Mouse (Mus musculus): ENCODE results near the gene Fam198a. TPM values are rescaled to one million over a fixed set of nuclear protein-coding genes. Genes with fewer than 3 reads are reported as not detected.

Gene Fam198a
- total and polyA plus RNA-seq, 2 experiments from 2014 or later, result 1.6 to 5.7 TPM

DNA sequence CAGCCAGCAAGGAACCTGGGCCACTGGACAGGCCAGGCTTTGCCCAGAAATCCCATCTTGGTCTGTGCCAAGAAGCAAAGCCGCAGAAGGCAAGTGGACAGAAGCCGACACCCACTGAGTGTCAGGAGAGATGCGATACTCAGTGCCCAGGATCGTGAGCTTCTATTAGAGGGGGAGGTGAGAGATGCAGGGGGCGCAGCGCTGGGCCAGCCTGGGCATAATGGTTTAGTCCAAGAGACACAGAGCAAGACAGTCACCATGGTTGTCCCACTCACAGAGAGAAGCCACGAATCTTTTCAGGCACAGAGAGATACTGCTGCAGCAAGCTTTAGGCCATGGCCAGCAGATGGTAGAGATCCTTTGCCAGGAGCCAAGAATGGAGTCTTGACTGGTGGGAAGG lies 14.2 kb downstream of the Fam198a start:
- no peak overlapping the region for H3K27ac ChIP-seq (ENCODE audit: low read depth, low read length)
- DNase-seq, result no peak
- no peak overlapping the region for H3K9ac ChIP-seq

DNA sequence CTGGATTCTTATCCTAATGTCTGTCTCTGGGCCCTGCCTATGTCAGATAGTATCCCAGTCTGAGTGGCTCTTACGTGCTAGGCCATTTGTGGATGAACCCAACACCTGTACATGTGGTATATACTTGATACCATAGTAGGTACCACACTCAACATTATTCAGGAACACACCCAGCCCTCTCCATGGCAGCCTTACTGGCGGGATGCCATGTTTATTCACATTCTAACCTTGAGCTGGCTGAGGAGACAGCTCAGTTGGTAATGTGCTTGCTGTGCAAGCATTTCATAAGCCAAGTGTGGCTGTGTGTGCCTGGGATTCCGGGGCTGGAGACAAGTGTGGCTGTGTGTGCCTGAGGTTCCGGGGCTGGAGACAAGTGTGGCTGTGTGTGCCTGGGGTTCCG lies 17.5 kb downstream of the Fam198a start:
- Histone ChIP-seq H3K4me3 (ENCODE audit: low read depth, low read length) (no peak overlapping the region), H3K4me1 (ENCODE audit: insufficient read depth) (no peaks in the 10 kb centered on the region), H3K9ac (no peak overlapping the region), H3K27me3 (ENCODE audit: insufficient read depth, low read length) (no peaks in the 10 kb centered on the region), H3K27ac (ENCODE audit: low read depth, low read length) (no peak overlapping the region), H3K4me2 (ENCODE audit: low read depth) (no peak overlapping the region), H3K9me3 (ENCODE audit: low read length) (no peaks in the 10 kb centered on the region), H3K36me3 (ENCODE audit: insufficient read depth) (no peaks in the 10 kb centered on the region)
- WGBS, result 73% methylated on average over 5 of the region's 5 CpGs
- no peak for ATAC-seq
- DNase-seq, result no peak
- TF ChIP-seq CTCF (IDR thresholded peaks at IDR 0.05; ENCODE audit: low read depth), result no peak

More for the DNA sequence above, 14.2 kb downstream of the Fam198a start:
- WGBS, result 87% methylated on average over 7 of the region's 7 CpGs
- Histone ChIP-seq H3K4me2 (ENCODE audit: low read depth) (no peak overlapping the region), H3K36me3 (ENCODE audit: insufficient read depth) (no peaks in the 10 kb centered on the region), H3K4me1 (ENCODE audit: insufficient read depth) (no peaks in the 10 kb centered on the region), H3K4me3 (ENCODE audit: low read depth, low read length) (no peak overlapping the region), H3K9me3 (ENCODE audit: low read length) (no peaks in the 10 kb centered on the region), H3K27me3 (ENCODE audit: insufficient read depth, low read length) (no peaks in the 10 kb centered on the region)
- no peak for TF ChIP-seq CTCF (IDR thresholded peaks at IDR 0.05; ENCODE audit: low read depth)
- ATAC-seq, result no peak

DNA sequence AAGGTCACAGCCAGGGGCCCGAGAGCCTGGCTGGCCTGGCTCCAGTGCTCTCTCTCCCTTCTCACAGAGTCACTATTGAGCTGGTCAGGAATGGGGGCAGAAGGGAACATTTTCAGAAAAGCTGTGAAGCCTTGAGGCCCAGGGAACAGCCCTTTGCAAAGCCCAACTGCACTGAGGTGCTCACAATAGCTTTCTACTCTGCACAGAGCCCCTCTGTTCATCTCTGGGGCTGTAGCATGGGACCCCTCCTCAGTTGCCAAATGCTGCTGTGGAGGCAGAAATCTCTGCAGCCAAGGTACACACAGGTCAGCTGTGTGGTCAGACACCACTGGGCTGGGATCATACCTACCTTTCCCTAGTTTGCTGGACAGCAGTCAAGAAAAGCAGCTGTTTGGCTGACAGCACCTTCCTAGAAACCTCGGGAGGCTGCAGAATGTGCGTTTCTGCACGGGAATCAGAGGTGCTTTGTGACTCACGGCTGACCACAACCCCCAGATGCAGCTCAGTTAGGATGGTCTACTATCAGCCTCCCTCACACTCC lies 19.1 kb downstream of the Fam198a start:
- peak overlapping the region; percentile 40 for H3K27ac ChIP-seq (ENCODE audit: low read depth, low read length)
- ATAC-seq, result no peak

GRCm38 (mm10) chr9:121973207-121973606 lies 22.4 kb downstream of the Fam198a start:
- ATAC-seq, result no peak
- WGBS, result 44% methylated on average over 1 of the region's 1 CpGs

More for the DNA sequence above, 19.1 kb downstream of the Fam198a start:
- Histone ChIP-seq H3K27me3 (ENCODE audit: insufficient read depth, low read length) (no peaks in the 10 kb centered on the region), H3K36me3 (ENCODE audit: insufficient read depth) (no peaks in the 10 kb centered on the region), H3K9me3 (ENCODE audit: low read length) (no peaks in the 10 kb centered on the region), H3K4me3 (ENCODE audit: low read depth, low read length) (no peak overlapping the region), H3K9ac (no peak overlapping the region), H3K4me1 (ENCODE audit: insufficient read depth) (0 out of 2 replicates have a peak, but pooled peaks cover 4% of the 10 kb centered on the region), H3K4me2 (ENCODE audit: low read depth) (no peak overlapping the region)
- DNase-seq, result no peak
- WGBS, result 50% methylated on average over 5 of the region's 5 CpGs
- TF ChIP-seq CTCF (IDR thresholded peaks at IDR 0.05; ENCODE audit: low read depth), result no peak

DNA sequence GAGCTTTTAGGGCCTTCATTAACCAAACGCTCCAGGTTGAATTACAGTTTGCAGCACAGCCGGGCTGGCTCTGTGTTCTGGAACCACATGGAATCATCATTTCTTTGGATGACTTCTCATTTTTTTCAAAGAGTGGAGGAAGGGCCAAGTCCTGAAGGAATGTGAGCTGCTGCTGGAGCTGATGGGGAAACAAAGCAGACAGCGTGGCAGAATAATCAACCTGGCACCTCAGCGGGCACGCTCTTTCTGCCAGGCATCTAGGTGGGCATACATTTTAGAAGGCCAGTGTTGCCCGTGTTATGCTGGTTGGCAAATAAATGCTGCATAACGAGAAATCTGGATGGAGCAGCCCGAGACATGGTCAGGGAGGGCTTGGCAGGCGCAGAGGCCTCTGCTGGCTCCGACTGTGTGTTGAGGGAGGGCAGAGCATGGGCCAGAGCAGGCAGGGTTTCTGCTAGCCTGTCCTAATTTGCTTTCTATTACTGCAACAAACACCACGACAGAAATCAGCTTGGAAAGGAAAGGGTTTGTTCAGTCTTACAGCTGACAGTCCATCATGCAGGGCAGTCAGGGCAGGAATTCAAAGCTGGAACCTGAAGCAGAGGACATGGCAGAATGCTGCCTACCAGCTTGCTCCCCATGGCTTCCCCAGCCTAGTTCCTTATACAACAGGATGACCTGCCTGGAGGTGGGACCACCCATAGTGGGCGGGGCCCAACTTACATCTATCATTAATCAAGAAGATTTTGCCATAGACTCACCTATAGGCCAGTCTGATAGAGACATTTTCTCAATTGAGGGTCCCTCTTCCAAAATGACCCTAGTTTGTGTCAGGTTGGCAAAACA lies 23.6 kb downstream of the Fam198a start:
- WGBS, result 50% methylated on average over 12 of the region's 12 CpGs
- H3K9me3 ChIP-seq (ENCODE audit: low read length), result no peaks in the 10 kb centered on the region
- H3K36me3 ChIP-seq (ENCODE audit: insufficient read depth), result no peaks in the 10 kb centered on the region; the same call in 1 of the 2 replicates
- peak; percentile 72 for ATAC-seq
- no peak overlapping the region for H3K4me3 ChIP-seq (ENCODE audit: low read depth, low read length)
- H3K9ac ChIP-seq, result no peak overlapping the region
- H3K27ac ChIP-seq (ENCODE audit: low read depth, low read length), result peak overlapping the region; percentile 54
- no peaks in the 10 kb centered on the region for H3K27me3 ChIP-seq (ENCODE audit: insufficient read depth, low read length)
- 0 out of 2 replicates have a peak, but pooled peaks cover 4% of the 10 kb centered on the region for H3K4me1 ChIP-seq (ENCODE audit: insufficient read depth)
- no peak for TF ChIP-seq CTCF (IDR thresholded peaks at IDR 0.05; ENCODE audit: low read depth)
- DNase-seq, result peak; percentile 72
- H3K4me2 ChIP-seq (ENCODE audit: low read depth), result no peak overlapping the region

More at GRCm38 (mm10) chr9:121973207-121973606, 22.4 kb downstream of the Fam198a start:
- Histone ChIP-seq H3K9me3 (ENCODE audit: low read length) (no peaks in the 10 kb centered on the region), H3K27me3 (ENCODE audit: insufficient read depth, low read length) (no peaks in the 10 kb centered on the region), H3K9ac (no peak overlapping the region), H3K4me1 (ENCODE audit: insufficient read depth) (0 out of 2 replicates have a peak, but pooled peaks cover 4% of the 10 kb centered on the region), H3K4me2 (ENCODE audit: low read depth) (no peak overlapping the region), H3K4me3 (ENCODE audit: low read depth, low read length) (no peak overlapping the region), H3K36me3 (ENCODE audit: insufficient read depth) (no peaks in the 10 kb centered on the region), H3K27ac (ENCODE audit: low read depth, low read length) (no peak overlapping the region)
- no peak for DNase-seq
- TF ChIP-seq CTCF (IDR thresholded peaks at IDR 0.05; ENCODE audit: low read depth), result no peak

- H3K27me3 ChIP-seq (ENCODE audit: insufficient read depth, low read length), result no peaks in the 10 kb centered on the region
- DNase-seq, result no peak
- no peak for TF ChIP-seq CTCF (IDR thresholded peaks at IDR 0.05; ENCODE audit: low read depth)
- H3K4me1 ChIP-seq (ENCODE audit: insufficient read depth), result 0 out of 2 replicates have a peak, but pooled peaks cover 4% of the 10 kb centered on the region
- no peaks in the 10 kb centered on the region; the same call in 1 of the 2 replicates for H3K36me3 ChIP-seq (ENCODE audit: insufficient read depth)
- H3K4me3 ChIP-seq (ENCODE audit: low read depth, low read length), result no peak overlapping the region
- no peak overlapping the region for H3K4me2 ChIP-seq (ENCODE audit: low read depth)
- 87% methylated on average over 2 of the region's 2 CpGs for WGBS
- no peak overlapping the region for H3K27ac ChIP-seq (ENCODE audit: low read depth, low read length)
- no peak overlapping the region for H3K9ac ChIP-seq
- H3K9me3 ChIP-seq (ENCODE audit: low read length), result no peaks in the 10 kb centered on the region
- ATAC-seq, result no peak
Measured at GRCm38 (mm10) chr9:121975321-121975720, 24.5 kb downstream of the Fam198a start.

- no peak overlapping the region for H3K4me2 ChIP-seq (ENCODE audit: low read depth)
- 85% methylated on average over 9 of the region's 9 CpGs for WGBS
- no peaks in the 10 kb centered on the region for H3K9me3 ChIP-seq (ENCODE audit: low read length)
- H3K4me3 ChIP-seq (ENCODE audit: low read depth, low read length), result no peak overlapping the region
- no peak overlapping the region for H3K9ac ChIP-seq
- TF ChIP-seq CTCF (IDR thresholded peaks at IDR 0.05; ENCODE audit: low read depth), result no peak
- H3K27me3 ChIP-seq (ENCODE audit: insufficient read depth, low read length), result no peaks in the 10 kb centered on the region
- ATAC-seq, result no peak
- H3K4me1 ChIP-seq (ENCODE audit: insufficient read depth), result no peaks in the 10 kb centered on the region
- peaks cover 12% of the 10 kb centered on the region for H3K36me3 ChIP-seq (ENCODE audit: insufficient read depth)
- no peak for DNase-seq
- H3K27ac ChIP-seq (ENCODE audit: low read depth, low read length), result no peak overlapping the region
Measured at GRCm38 (mm10) chr9:121981046-121981445, 30.3 kb downstream of the Fam198a start.

All from forebrain, postnatal 0 days (tissue).